Mouse (Mus musculus): Measurements from ENCODE around the gene R3hdm2. TPM values are rescaled to one million over a fixed set of nuclear protein-coding genes. Genes with fewer than 3 reads are reported as not detected.

The R3hdm2 gene
- polyA plus RNA-seq (2012; rRNA removed), result 47.2 and 49.4 TPM in 2 replicates

DNA sequence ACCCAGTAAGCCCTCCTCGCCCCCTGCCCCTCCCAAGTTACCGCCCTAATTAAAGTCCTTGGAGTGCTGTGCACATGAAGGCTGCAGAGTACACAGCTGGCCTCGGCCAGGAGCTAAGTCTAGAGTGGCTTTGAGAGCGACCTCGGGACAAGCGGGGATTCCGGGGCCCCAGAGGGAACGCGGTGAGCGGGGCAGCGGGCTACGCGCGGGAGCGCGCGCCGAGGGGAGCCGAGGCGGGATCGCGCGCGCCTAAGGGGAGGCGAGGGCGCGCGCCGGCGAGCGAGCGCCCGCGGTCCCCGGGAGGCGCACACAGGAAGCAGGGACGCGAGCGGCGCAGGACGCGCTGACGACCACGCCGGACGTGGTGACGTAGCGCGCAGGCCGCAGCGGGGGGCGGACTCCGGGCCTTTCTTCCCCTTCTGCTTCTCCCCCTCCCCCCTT is at the start of gene R3hdm2:
TSS of gene R3hdm2 (plus strand) at position 77 of the 441 bp plus-strand sequence.
- peak; percentile 50 for DNase-seq (ENCODE audit: low read depth, low spot score)
- whole genome bisulfite sequencing, result 0% methylated on average over 47 of the region's 53 CpGs

DNA sequence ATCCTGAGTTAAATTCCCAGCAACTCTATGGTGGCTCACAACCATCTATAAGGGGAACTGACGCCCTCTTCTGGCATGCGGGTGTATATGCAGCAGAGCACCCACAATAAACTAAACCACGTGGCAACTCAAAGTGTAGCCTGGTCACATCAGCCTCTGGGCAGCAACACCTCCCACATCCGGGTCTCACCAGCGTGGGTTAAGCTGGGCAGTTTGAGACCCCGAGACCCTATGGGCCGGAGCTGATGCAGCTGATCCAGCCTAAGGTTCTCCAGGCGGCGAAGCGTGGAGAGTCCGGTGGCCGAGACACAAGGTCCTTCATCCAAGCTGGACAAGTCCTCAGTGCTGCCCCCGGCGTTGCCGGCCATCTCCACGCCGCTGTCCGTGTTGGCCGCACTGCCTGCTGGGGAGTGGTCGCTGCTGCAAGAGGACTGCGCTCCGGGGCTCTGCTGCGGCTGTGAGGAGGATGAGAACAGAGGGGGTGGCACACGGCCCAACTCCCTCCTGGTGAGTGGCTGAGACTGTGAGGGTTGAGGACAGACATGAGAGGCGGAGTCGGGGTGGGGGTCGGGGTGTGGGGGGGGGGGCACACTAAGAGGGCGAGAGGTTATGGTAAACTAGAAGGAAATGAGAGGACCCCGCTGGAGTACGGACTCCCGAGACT is 47.8 kb upstream of the R3hdm2 start:
- WGBS, result 50% methylated on average over 31 of the region's 31 CpGs
- no peak for DNase-seq (ENCODE audit: low read depth, low spot score)

DNA sequence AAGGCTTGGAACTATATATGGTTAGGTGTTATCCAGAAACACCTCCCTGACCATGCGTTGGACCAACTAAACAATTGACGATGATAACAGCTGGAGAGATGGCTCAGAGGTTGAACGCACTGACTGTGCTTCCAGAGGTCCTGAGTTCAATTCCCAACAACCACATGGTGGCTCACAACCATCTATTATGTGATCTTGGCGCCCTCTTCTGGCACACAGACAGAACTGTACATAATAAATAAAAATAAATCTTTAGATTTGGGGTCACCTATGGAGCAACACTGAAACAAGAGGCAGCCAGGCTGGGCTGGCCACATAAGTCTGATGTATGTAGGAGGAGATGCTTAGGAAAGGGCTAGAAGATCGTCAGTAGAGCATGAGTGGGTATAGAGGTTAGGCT is 47.0 kb upstream of the R3hdm2 start:
- WGBS, result 72% methylated on average over 5 of the region's 5 CpGs
- DNase-seq (ENCODE audit: low read depth, low spot score), result no peak

DNA sequence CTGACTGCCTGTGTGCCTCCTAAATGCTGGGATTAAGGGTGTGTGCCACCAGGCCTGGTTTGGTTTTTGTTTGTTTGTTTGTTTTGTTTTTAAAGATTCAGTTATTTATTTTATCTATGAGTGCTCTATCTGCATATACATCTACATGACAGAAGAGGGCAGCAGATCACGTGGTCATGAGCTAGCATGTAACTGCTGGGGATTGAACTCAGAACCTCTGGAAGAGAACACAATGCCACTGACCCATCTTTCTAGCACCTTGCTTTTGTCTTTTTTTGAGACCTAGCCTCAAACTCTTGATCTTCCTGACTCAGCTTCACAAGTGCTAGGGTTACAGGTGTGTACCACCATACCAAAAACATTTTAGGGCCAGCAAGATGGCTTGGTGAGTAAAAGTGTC is 44.9 kb upstream of the R3hdm2 start:
- DNase-seq (ENCODE audit: low read depth, low spot score), result no peak
- 33% methylated on average over 1 of the region's 1 CpGs for WGBS

DNA sequence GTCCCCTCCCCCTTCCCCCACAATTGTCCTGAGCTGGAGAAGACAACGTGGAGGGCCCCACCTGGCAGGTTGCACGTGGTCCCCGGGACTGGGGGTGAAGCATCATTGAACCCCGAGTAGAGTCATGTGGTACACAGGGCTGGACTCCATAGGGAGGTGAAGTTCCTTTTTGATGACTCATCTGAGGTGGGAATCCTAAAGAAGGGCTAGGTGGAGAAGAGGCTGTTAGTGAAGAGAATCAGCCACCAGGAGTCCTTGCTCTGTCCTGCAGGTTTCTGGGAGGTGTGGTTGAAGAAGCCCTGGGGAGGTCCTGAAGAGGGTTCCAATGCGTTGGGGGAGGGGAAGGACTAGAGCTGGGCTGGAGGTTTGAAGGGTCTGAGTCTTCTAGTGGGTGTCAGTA is 43.2 kb upstream of the R3hdm2 start:
- 34% methylated on average over 5 of the region's 5 CpGs for WGBS
- DNase-seq (ENCODE audit: low read depth, low spot score), result no peak

DNA sequence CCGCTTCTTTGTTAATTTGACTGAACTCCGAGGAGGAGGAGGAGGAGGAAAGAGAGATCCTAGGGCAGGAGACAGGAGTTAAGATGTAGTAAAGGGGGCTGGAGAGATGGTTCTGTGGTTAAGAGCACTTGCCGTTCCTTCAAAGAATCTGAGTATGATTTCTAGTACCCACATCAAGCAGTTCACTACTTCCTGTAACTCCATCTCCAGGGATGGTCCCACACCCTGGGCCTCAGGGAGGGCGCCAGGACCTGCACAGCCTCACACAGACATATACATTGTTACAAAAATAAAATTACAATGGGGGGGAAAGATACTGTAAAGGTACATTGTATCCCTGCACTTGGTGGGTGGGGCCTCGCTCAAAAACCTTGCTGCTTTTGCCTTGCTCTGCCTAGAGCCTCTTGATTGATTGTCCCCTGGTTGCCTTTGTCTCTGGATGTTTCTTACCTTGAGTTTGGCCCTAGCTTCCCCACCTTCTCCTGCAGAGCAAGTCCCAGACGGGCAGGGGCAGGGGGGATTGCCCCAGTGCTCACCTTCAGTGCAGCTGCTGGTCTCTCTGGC is 42.5 kb upstream of the R3hdm2 start:
- WGBS, result 79% methylated on average over 6 of the region's 6 CpGs
- no peak for DNase-seq (ENCODE audit: low read depth, low spot score)

DNA sequence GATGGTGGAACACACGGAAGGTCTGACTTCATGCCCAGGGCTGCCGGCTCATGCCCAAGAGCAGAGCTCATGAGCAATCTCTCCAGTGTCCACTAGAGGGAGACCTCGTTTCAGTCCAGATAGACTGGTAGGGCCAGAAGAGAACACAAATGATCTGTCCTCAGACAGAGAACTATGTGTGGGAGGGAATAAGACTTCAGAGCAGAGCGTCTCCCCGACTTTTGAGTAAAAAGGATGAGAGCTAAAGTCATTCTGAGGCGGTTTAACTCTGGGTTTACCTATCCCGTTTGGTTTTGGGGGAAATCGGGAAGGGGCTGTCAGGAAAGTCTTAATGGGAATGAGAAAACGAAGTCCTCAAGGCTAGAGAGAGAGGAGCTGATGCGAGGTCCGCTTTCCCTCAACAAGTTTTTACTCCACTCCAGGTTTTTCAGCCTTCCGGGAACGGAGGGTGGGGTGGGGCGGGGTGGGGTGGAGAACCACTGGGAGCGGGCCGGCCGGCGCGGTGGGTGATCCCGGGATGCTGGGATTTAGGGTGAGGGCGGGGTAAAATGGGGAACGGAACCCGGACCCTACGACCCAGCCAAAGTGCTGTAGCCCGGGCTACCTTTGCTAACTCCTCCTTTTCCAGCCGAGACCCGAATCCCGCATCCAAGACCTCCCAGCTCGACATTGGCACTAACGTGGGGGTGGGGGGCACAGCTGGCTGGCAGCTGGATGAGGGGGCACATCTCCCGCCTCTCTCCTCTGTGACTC is 41.0 kb upstream of the R3hdm2 start:
- DNase-seq (ENCODE audit: low read depth, low spot score), result peak; percentile 69
- under 1% methylated on average over 31 of the region's 31 CpGs for WGBS

DNA sequence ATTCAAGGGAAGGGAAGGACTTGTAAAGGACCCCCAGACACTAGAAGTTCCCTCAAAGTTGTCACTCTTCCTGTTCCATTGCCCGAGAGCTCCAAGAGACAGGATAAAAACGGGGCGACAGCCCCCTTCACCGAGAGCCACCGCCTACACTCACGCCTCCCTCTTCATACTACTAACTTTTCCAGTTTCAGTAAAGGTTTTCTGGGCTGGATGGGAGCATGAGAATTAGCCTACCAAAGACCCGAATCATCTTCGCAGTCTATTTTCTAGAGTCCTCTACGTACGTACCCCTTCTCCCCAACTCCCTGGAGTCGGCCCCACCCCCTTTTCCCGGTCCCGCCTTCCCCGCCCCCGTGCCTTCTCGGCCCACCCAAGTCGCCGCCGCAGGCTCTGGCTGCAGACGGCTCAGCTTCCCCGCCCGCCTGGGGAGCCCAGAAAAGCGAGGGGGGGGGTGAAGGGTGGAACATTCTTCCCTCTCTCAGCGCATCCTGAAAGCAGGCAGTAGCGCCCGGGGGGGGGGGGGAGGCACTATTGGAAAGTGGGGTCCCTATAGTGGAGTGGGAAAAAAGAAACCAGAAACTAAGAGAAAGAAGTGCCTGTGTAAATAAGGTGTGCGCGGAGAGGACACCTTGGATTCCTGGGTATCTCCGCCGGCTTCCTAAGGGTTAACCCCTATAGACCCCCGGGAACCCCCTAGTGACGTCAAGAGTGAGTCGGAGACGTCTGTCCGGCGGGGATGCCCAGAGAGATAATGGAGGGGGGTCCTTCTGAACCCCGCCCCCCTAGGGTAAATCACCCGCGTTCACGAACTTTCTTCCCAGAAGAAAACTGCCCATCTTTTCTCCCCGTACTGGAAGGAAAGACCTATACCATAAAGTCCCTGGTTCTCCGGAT is 40.2 kb upstream of the R3hdm2 start:
- no peak for DNase-seq (ENCODE audit: low read depth, low spot score)
- WGBS, result 1% methylated on average over 42 of the region's 42 CpGs

DNA sequence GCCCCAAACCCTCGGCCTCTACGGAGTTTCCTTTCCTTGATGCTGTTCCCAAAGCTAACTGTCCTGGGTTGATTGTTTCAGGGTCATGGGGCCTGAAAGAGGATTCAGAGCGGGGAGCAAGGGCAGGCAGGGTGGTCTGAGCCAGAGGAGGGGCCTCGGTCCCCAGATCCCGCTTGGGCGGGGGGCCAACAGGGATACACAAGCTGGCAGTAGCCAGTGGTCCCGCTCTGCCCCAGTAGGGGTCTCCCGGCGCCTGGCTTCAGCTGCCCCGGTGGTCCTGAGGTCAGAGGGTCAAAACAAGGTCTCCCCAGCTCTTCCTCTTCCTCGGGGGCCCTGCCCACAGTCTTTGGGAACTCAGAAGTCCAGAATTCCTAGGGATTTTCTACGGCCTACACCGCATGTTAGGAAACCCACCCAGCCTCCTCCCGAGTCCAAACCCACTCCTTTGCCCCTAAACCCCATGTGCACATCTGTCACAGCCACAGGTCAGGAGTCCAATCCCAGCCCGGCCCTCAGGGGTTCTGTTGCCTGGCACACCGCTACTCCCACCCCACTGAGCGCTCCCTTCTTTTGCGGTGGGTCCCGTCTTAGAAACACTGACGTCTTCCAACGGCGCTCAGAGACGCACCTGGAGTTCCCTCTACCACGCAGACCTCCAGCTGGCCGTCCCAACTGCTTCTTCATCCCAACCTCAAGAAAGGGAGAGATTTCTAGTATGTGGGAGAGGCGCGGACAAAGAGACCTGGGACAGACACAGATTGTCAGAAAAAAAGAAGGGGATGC is 39.4 kb upstream of the R3hdm2 start:
- 3% methylated on average over 27 of the region's 27 CpGs for WGBS

DNA sequence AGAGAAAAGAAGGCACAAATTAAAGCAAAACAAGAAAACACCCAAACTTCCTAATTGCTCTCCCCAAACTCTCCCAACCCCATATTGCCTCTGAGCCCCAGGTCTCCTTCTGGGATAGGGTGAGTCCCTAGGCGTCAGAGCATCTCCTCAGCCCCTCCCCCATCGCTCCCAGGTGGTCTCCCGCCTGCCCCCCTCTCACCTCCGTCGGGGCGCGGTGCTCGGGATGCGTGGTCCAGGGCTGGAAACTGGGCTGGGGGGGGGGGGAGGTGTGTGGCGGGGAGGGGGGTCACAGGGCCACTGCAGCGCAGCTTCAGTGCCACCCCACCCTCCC is 38.8 kb upstream of the R3hdm2 start:
- no peak for DNase-seq (ENCODE audit: low read depth, low spot score)
- 2% methylated on average over 9 of the region's 11 CpGs for WGBS

More for the DNA sequence above, 39.4 kb upstream of the R3hdm2 start:
- no peak for DNase-seq (ENCODE audit: low read depth, low spot score)

DNA sequence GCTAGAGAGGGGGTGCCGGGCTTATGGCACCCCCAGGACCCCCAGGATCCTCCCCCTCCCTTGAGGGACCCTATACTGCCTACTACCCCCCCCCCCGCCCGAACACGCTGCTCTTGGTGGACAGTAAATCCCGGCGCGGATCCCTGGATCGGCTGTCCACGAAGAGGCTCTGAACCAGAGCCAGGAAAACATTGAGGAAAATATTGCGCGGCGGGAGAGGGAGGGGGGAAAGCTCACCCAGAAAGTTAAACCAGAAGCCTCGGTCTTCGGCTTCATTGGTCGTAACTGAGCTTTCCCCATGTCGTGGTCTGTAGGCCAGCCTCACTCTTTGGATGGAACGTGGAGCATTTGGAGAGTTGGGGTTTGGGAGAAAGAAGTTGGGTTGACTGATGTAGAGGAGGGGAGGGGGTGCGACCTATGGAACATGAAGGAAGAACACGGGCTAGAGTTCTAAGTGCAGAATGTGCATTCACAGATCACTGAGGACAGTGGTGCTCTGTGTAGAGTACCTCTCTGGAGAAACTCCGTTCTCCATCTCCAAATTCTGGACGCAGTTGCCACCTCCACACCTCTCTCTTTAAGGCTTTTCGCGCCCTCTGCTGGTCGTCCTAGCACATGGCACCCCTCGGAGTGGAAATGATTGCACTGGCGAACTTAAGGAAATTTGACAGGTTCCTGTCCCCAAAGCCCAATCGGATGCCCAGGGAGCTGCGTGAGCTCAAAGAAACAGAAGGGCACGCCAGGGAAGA is 38.1 kb upstream of the R3hdm2 start, which contains the start of gene Gli1:
TSS of gene Gli1 (minus strand) at position 84 of the 749 bp plus-strand sequence.
- under 1% methylated on average over 29 of the region's 29 CpGs for WGBS
- peak; percentile 70 for DNase-seq (ENCODE audit: low read depth, low spot score)

DNA sequence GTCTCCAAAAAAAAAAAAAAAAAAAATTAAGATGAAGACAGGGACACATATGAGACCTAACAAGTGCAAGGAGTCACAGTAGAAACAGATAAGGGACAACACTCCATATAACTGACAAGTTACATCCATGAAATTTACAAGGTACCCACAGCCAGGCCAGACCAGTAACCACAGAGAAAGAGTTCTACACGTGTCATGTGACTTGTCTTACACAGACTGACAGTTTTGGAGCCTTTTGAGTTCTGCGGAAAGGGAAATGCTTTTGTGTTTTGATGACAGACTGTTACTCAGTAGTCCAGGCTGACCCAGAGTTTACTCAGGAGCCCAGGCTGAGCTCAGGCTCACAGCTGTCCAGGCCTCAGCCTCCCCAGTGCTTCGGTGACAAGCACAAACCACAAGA is 37.1 kb upstream of the R3hdm2 start:
- WGBS, result 70% methylated on average over 3 of the region's 3 CpGs
- no peak for DNase-seq (ENCODE audit: low read depth, low spot score)

DNA sequence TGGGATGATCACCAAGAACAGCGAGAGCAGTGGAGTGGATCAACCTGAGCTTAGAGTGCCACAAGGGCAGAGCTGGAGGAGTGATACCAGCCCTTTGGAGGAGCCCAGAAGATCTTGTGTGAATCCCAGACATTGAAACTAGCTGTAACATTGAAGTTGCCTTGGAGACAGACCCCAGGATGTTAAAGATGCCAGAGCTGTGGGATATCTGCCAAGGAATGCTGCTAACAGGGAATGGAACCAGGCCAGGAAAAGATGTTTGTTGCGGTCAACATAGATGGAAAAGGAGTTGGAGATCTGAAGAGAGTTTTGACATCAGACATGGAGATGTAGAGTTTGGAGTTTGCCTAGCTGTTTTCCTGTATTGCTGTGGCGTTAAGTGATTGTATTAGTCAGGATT is 34.0 kb upstream of the R3hdm2 start:
- 88% methylated on average over 3 of the region's 3 CpGs for WGBS
- DNase-seq (ENCODE audit: low read depth, low spot score), result no peak

DNA sequence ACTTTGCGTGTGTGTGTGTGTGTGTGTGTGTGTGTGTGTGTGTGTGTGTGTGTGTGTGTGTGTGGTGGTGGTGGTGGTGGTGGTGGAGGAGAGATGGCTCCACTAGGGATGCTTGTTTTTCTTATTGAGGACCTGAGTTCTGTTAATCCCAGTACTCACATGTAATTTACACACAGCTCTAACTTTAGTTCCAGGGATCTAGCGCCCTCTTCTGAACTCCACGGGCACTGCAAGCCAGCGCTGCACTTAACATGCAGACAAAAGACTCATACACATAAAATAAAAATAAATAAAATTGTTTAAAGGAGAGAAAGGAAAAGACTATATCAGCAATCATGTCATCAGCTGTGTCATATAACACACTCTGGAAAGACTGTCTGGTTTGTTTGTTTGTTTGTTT is 31.2 kb upstream of the R3hdm2 start:
- 73% methylated on average over 4 of the region's 4 CpGs for WGBS
- DNase-seq (ENCODE audit: low read depth, low spot score), result no peak

DNA sequence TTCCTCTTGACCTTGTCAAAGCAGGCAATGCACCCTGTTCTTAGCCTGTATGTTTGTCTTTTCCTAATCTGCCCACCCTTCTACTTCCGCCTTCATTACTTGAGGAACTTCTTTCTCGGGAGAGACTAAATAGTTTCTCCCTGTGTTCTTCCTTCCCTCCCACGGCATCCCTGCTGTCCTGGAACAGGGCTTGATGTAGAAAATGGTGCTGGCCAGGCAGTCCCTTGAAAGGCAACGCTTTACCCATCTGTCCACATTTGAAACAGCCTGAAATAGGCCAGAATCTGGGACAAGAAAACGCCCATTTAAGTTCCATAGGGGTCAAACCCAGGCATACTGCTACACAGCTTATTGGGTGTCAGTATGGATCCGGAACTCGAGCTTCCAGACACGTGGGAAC is 30.3 kb upstream of the R3hdm2 start:
- DNase-seq (ENCODE audit: low read depth, low spot score), result no peak
- 66% methylated on average over 8 of the region's 8 CpGs for WGBS

DNA sequence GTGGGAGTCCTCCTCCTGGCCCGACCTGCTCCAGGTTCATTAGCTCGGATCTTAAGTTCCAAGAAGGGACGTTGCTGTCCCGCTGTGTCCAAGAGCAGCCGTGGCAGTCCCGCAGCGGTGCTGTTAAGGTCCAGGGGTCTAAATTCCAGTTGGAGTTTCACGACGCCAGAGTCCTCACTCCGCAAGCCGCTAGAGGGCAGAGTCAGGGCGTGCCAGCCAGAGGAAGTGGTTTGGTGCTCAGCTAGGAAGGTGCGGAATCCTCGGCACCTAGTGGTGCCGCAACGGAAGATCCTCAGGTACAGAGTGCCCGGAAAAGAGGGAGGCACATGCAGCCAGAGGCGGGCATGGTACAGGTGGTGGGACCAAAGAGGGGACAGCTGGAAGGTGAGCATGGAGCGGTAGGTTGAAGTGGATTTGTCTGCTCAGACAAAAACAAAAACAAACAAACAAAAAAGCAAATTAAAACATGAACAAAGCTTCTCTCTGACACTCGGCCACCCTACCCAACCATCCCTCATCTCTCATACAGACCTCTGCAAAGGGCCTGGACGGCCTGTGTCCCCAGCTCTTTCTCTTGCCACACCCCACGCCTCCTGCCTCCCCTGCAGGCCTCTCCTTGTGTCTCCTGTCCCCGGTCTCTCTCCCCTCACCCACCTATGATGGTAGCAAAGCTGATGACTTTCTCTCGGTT is 29.4 kb upstream of the R3hdm2 start:
- peak; percentile 24 for DNase-seq (ENCODE audit: low read depth, low spot score)
- 12% methylated on average over 24 of the region's 24 CpGs for WGBS

DNA sequence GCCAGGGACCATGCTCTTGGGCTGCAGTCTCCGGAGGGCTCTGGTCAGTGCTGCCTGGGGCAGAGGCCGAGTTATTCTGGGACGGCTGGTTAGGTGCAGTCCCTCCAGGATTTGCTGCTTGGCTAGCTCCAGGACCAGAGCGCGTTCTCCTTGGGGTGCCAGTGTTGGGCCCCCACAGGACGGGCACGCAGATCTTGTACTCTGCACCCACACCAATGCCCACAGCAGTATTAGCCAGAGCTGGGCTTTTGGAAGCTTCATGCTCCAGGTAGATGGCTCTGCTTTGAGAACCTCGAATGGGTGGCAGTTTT is 28.9 kb upstream of the R3hdm2 start:
- no peak for DNase-seq (ENCODE audit: low read depth, low spot score)
- 83% methylated on average over 8 of the region's 8 CpGs for WGBS

DNA sequence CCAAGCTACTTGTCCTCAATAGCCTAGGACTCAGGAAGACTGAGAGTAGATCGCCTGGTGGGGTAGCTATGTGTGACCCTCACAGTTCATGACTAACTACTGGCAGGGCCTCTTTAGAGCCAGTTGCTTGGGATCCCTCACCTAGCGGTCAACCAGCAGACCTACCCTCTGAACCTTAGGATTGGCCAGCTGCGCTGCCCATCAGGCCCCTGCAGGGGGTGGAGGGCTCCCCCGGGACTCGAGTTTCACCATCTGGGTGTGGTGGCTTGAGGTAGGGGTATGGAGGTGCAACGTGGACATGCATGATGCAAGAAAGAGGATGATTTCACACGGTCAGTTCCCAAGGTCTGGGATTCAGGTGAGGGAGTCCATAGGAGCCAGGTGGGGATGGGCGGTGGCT is 28.4 kb upstream of the R3hdm2 start:
- no peak for DNase-seq (ENCODE audit: low read depth, low spot score)
- WGBS, result 56% methylated on average over 8 of the region's 8 CpGs

All from large intestine, adult 2 months (tissue).